Mouse (Mus musculus): ENCODE data around the gene Gpr171. TPM values are rescaled to one million over a fixed set of nuclear protein-coding genes. Genes with fewer than 3 reads are reported as not detected.

Gene Gpr171
- polyA plus RNA-seq, 1 experiment from 2014 or later = 1.2 TPM

- no peak overlapping the region for H3K27ac ChIP-seq (ENCODE audit: low read length)
- no peaks in the 10 kb centered on the region for H3K27me3 ChIP-seq (replicated peaks; ENCODE audit: control insufficient read depth, insufficient read depth, low read length)
- no peak overlapping the region for H3K4me3 ChIP-seq (ENCODE audit: low read length)
- no peaks in the 10 kb centered on the region for H3K9me3 ChIP-seq (ENCODE audit: control insufficient read depth, low read length)
- H3K4me1 ChIP-seq (ENCODE audit: control insufficient read depth, insufficient read depth, low read length) = no peaks in the 10 kb centered on the region; the same call in 1 of the 2 replicates
- no peak for ATAC-seq
- H3K4me2 ChIP-seq (ENCODE audit: low read depth, low read length) = no peak overlapping the region
- 73% methylated on average over 8 of the region's 8 CpGs for WGBS
- H3K36me3 ChIP-seq (ENCODE audit: control insufficient read depth, insufficient read depth, low read length) = no peaks in the 10 kb centered on the region
- no peak overlapping the region for H3K9ac ChIP-seq (ENCODE audit: low read depth, low read length)
These were observed 34.9 kb downstream of the Gpr171 start for GRCm38 (mm10) chr3:59066558-59067294.

GRCm38 (mm10) chr3:59065937-59066336 lies 35.7 kb downstream of the Gpr171 start:
- no peaks in the 10 kb centered on the region; the same call in 1 of the 2 replicates for H3K4me1 ChIP-seq (ENCODE audit: control insufficient read depth, insufficient read depth, low read length)
- H3K27me3 ChIP-seq (replicated peaks; ENCODE audit: control insufficient read depth, insufficient read depth, low read length) = no peaks in the 10 kb centered on the region
- no peak for ATAC-seq
- H3K36me3 ChIP-seq (ENCODE audit: control insufficient read depth, insufficient read depth, low read length) = no peaks in the 10 kb centered on the region
- H3K9ac ChIP-seq (ENCODE audit: low read depth, low read length) = no peak overlapping the region
- H3K27ac ChIP-seq (ENCODE audit: low read length) = no peak overlapping the region
- no peak overlapping the region for H3K4me3 ChIP-seq (ENCODE audit: low read length)
- WGBS = 89% methylated on average over 3 of the region's 3 CpGs
- no peak overlapping the region for H3K4me2 ChIP-seq (ENCODE audit: low read depth, low read length)
- no peaks in the 10 kb centered on the region for H3K9me3 ChIP-seq (ENCODE audit: control insufficient read depth, low read length)

- no peaks in the 10 kb centered on the region for H3K27me3 ChIP-seq (replicated peaks; ENCODE audit: control insufficient read depth, insufficient read depth, low read length)
- H3K27ac ChIP-seq (ENCODE audit: low read length) = no peak overlapping the region
- no peaks in the 10 kb centered on the region for H3K9me3 ChIP-seq (ENCODE audit: control insufficient read depth, low read length)
- H3K4me1 ChIP-seq (ENCODE audit: control insufficient read depth, insufficient read depth, low read length) = no peaks in the 10 kb centered on the region; the same call in 1 of the 2 replicates
- peak; percentile 88 for ATAC-seq
- no peak overlapping the region for H3K4me3 ChIP-seq (ENCODE audit: low read length)
- 75% methylated on average over 4 of the region's 4 CpGs for WGBS
- H3K4me2 ChIP-seq (ENCODE audit: low read depth, low read length) = no peak overlapping the region
- no peak overlapping the region for H3K9ac ChIP-seq (ENCODE audit: low read depth, low read length)
- no peaks in the 10 kb centered on the region for H3K36me3 ChIP-seq (ENCODE audit: control insufficient read depth, insufficient read depth, low read length)
These were observed 38.2 kb downstream of the Gpr171 start for GRCm38 (mm10) chr3:59063431-59063830.

GRCm38 (mm10) chr3:59062141-59062540 lies 39.5 kb downstream of the Gpr171 start:
- ATAC-seq = no peak
- Histone ChIP-seq H3K27ac (ENCODE audit: low read length) (no peak overlapping the region), H3K9me3 (ENCODE audit: control insufficient read depth, low read length) (no peaks in the 10 kb centered on the region), H3K36me3 (ENCODE audit: control insufficient read depth, insufficient read depth, low read length) (no peaks in the 10 kb centered on the region), H3K4me2 (ENCODE audit: low read depth, low read length) (no peak overlapping the region), H3K27me3 (replicated peaks; ENCODE audit: control insufficient read depth, insufficient read depth, low read length) (no peaks in the 10 kb centered on the region), H3K4me1 (ENCODE audit: control insufficient read depth, insufficient read depth, low read length) (no peaks in the 10 kb centered on the region; the same call in 1 of the 2 replicates), H3K9ac (ENCODE audit: low read depth, low read length) (no peak overlapping the region), H3K4me3 (ENCODE audit: low read length) (no peak overlapping the region)
- WGBS = 63% methylated on average over 5 of the region's 5 CpGs

GRCm38 (mm10) chr3:59060131-59060530 lies 41.5 kb downstream of the Gpr171 start:
- H3K4me1 ChIP-seq (ENCODE audit: control insufficient read depth, insufficient read depth, low read length) = no peaks in the 10 kb centered on the region; the same call in 1 of the 2 replicates
- H3K36me3 ChIP-seq (ENCODE audit: control insufficient read depth, insufficient read depth, low read length) = no peaks in the 10 kb centered on the region
- 77% methylated on average over 7 of the region's 7 CpGs for WGBS
- no peak overlapping the region for H3K9ac ChIP-seq (ENCODE audit: low read depth, low read length)
- ATAC-seq = no peak
- H3K4me3 ChIP-seq (ENCODE audit: low read length) = no peak overlapping the region
- no peaks in the 10 kb centered on the region for H3K9me3 ChIP-seq (ENCODE audit: control insufficient read depth, low read length)
- H3K4me2 ChIP-seq (ENCODE audit: low read depth, low read length) = no peak overlapping the region
- no peaks in the 10 kb centered on the region for H3K27me3 ChIP-seq (replicated peaks; ENCODE audit: control insufficient read depth, insufficient read depth, low read length)
- H3K27ac ChIP-seq (ENCODE audit: low read length) = no peak overlapping the region

GRCm38 (mm10) chr3:59059022-59059541 lies 42.5 kb downstream of the Gpr171 start:
- 2% methylated on average over 7 of the region's 7 CpGs for whole genome bisulfite sequencing
- H3K9me3 ChIP-seq (ENCODE audit: control insufficient read depth, low read length) = no peaks in the 10 kb centered on the region
- H3K4me1 ChIP-seq (ENCODE audit: control insufficient read depth, insufficient read depth, low read length) = no peaks in the 10 kb centered on the region; the same call in 1 of the 2 replicates
- H3K27ac ChIP-seq (ENCODE audit: low read length) = no peak overlapping the region
- no peaks in the 10 kb centered on the region for H3K27me3 ChIP-seq (replicated peaks; ENCODE audit: control insufficient read depth, insufficient read depth, low read length)
- peak; percentile 77 for ATAC-seq
- peak overlapping the region; percentile 30; the same call in 1 of the 2 replicates for H3K4me2 ChIP-seq (ENCODE audit: low read depth, low read length)
- H3K4me3 ChIP-seq (ENCODE audit: low read length) = peak overlapping the region; percentile 16; the same call in 1 of the 2 replicates
- H3K9ac ChIP-seq (ENCODE audit: low read depth, low read length) = no peak overlapping the region
- no peaks in the 10 kb centered on the region for H3K36me3 ChIP-seq (ENCODE audit: control insufficient read depth, insufficient read depth, low read length)

- H3K4me2 ChIP-seq (ENCODE audit: low read depth, low read length) = no peak overlapping the region
- H3K27me3 ChIP-seq (replicated peaks; ENCODE audit: control insufficient read depth, insufficient read depth, low read length) = no peaks in the 10 kb centered on the region
- no peaks in the 10 kb centered on the region for H3K36me3 ChIP-seq (ENCODE audit: control insufficient read depth, insufficient read depth, low read length)
- H3K9ac ChIP-seq (ENCODE audit: low read depth, low read length) = no peak overlapping the region
- 73% methylated on average over 17 of the region's 17 CpGs for WGBS
- H3K4me1 ChIP-seq (ENCODE audit: control insufficient read depth, insufficient read depth, low read length) = no peaks in the 10 kb centered on the region
- H3K4me3 ChIP-seq (ENCODE audit: low read length) = no peak overlapping the region
- ATAC-seq = no peak
- H3K27ac ChIP-seq (ENCODE audit: low read length) = no peak overlapping the region
- H3K9me3 ChIP-seq (ENCODE audit: control insufficient read depth, low read length) = no peaks in the 10 kb centered on the region
These were observed 46.6 kb downstream of the Gpr171 start for GRCm38 (mm10) chr3:59054834-59055535.

Other genes starting within 250 kb of the Gpr171 start
- gene Clrn1, start 216.5 kb downstream of the Gpr171 start, polyA plus RNA-seq (2015; fragmentation: Nextera tagmentation; extraction: Ambion mirVana) = not detected in 2 replicates
- 0.65 and 0.69 TPM in 2 replicates for gene Med12l, start 96.0 kb downstream of the Gpr171 start, polyA plus RNA-seq (2015; fragmentation: Nextera tagmentation; extraction: Ambion mirVana)
- 10.4 and 12.1 TPM in 2 replicates for gene P2ry14, start 51.8 kb upstream of the Gpr171 start, polyA plus RNA-seq (2015; fragmentation: Nextera tagmentation; extraction: Ambion mirVana)
- not detected in 2 replicates for gene Gpr87, start 93.3 kb upstream of the Gpr171 start, polyA plus RNA-seq (2015; fragmentation: Nextera tagmentation; extraction: Ambion mirVana)
- gene P2ry13, start 109.1 kb upstream of the Gpr171 start, polyA plus RNA-seq (2015; fragmentation: Nextera tagmentation; extraction: Ambion mirVana) = 1.3 and 1.6 TPM in 2 replicates
- gene P2ry12, start 161.1 kb upstream of the Gpr171 start, polyA plus RNA-seq (2015; fragmentation: Nextera tagmentation; extraction: Ambion mirVana) = 1.7 and 2.2 TPM in 2 replicates
- gene Igsf10, start 242.6 kb upstream of the Gpr171 start, polyA plus RNA-seq (2015; fragmentation: Nextera tagmentation; extraction: Ambion mirVana) = 4.9 and 5.3 TPM in 2 replicates

Data from intestine, embryonic 16.5 days (tissue).